Mouse (Mus musculus) heart, adult 2 months (tissue): ENCODE data around the gene Rbm3. TPM values are rescaled to one million over a fixed set of nuclear protein-coding genes. Genes with fewer than 3 reads are reported as not detected.

Experiments used
- DNase-seq, 2 experiments: peaks; one replicate each; pipeline ENCODE4 v3.0.0; 2021
- H3K27ac ChIP-seq: fragments of 200-600 bp; 2 replicates; pipeline ENCODE4 v1.8.1; 2022
- H3K27me3 ChIP-seq: fragments of 200-500 bp; 2 replicates; pipeline ENCODE4 v1.6.1; 2012; ENCODE audit warnings: mild to moderate bottlenecking, low read length, inconsistent platforms, mixed read lengths; ENCODE audit not compliant: control insufficient read depth, insufficient read depth
- H3K36me3 ChIP-seq: fragments of 200-500 bp; 2 replicates; pipeline ENCODE4 v1.6.1; 2012; ENCODE audit warnings: low read length, inconsistent platforms; ENCODE audit not compliant: control insufficient read depth, insufficient read depth
- H3K4me1 ChIP-seq: fragments of 200-500 bp; 2 replicates; pipeline ENCODE4 v1.6.1; 2011; ENCODE audit warnings: low read length; ENCODE audit not compliant: control insufficient read depth, insufficient read depth
- H3K4me3 ChIP-seq: fragments of 200-600 bp; 2 replicates; pipeline ENCODE4 v1.8.1; 2022
- H3K79me2 ChIP-seq: fragments of 200-500 bp; replicated peaks from 2 replicates; pipeline ENCODE4 v1.6.1; 2012; ENCODE audit warnings: mild to moderate bottlenecking, inconsistent platforms, low read length, moderate library complexity, mixed read lengths; ENCODE audit not compliant: control insufficient read depth, insufficient read depth
- H3K9ac ChIP-seq: fragments of 200-500 bp; 2 replicates; pipeline ENCODE4 v1.6.1; 2012; ENCODE audit warnings: low read depth, mild to moderate bottlenecking, control low read depth, inconsistent platforms, low read length, mixed read lengths
- CTCF ChIP-seq: fragments of 200-600 bp; IDR thresholded peaks from 2 replicates; pipeline ENCODE4 v1.8.1; 2022; ENCODE audit warnings: antibody characterized with exemption, mild to moderate bottlenecking, moderate library complexity
- EP300 ChIP-seq: fragments of 200-500 bp; IDR thresholded peaks from 2 replicates; pipeline ENCODE4 v1.6.1; 2011; ENCODE audit warnings: low read depth, low read length, control low read depth; ENCODE audit not compliant: insufficient read depth
- POLR2A ChIP-seq: fragments of 200-500 bp; IDR thresholded peaks from 2 replicates; pipeline ENCODE4 v1.6.1; 2011; ENCODE audit warnings: mild to moderate bottlenecking, low read depth, low read length, control low read depth; ENCODE audit not compliant: insufficient read depth
- WGBS: fragments of 180-500 bp; shearing (Covaris S2); methylation state at CpG from one replicate; pipeline ENCODE4 v1.1.7; 2018; 5-methylcytosine and 5-hydroxymethylcytosine counted together
- intact Hi-C: fragments of 180-260 bp; cut with DNase I; formaldehyde crosslinking; loops from one replicate; pipeline ENCODE4 v1.15.1; 2025
- polyA plus RNA-seq: library from polyadenylated mRNA; depleted of rRNA; stranded (reverse); fragments of >200 nt; gene quantifications from 2 replicates; pipeline ENCODE4 v1.2.3, GENCODE M21; 2012
- total RNA-seq, 2 experiments: library from RNA; stranded (reverse); gene quantifications; 2 replicates each; pipeline ENCODE4 v1.2.3; 2021

The Rbm3 gene
- total and polyA plus RNA-seq, 3 experiments, result 38.1 to 78.9 (median 44.1) TPM

- TF ChIP-seq EP300 (no peak), CTCF (no peak), POLR2A (no peak)
- H3K79me2 ChIP-seq, result no peaks in the 10 kb centered on the region
- 55% methylated on average over 1 of the region's 1 CpGs for WGBS
- H3K27ac ChIP-seq, result no peak overlapping the region
- intact Hi-C loops, result no loop called here
- peaks cover 9% of the 10 kb centered on the region for H3K36me3 ChIP-seq
- DNase-seq, result no peak
- peaks cover 2% of the 10 kb centered on the region; the same call in 1 of the 2 replicates for H3K4me1 ChIP-seq
- no peak overlapping the region for H3K9ac ChIP-seq
- H3K27me3 ChIP-seq, result no peaks in the 10 kb centered on the region
- no peak overlapping the region for H3K4me3 ChIP-seq
Measured at GRCm38 (mm10) chrX:8139480-8139879, 6.2 kb downstream of the Rbm3 start.

GRCm38 (mm10) chrX:8135886-8136285 lies 9.8 kb downstream of the Rbm3 start:
- H3K9ac ChIP-seq, result no peak overlapping the region
- WGBS, result 33% methylated on average over 2 of the region's 2 CpGs
- intact Hi-C loops, result no loop called here

GRCm38 (mm10) chrX:8132017-8132976 lies 13.4 kb downstream of the Rbm3 start, which contains the start of gene Wdr13:
Gene Wdr13, minus strand, starts transcription at chrX:8132892.
- intact Hi-C loops, result loop anchor here (5.0 kb wide), 1 partner anchor 60 kb away; the partner anchor contains the start of gene Ebp
- Histone ChIP-seq H3K9ac (peak within 1 kb of the TSS; percentile 74), H3K27ac (peak within 1 kb of the TSS; percentile 96)

More at GRCm38 (mm10) chrX:8135886-8136285, 9.8 kb downstream of the Rbm3 start:
- H3K27me3 ChIP-seq, result no peaks in the 10 kb centered on the region
- DNase-seq, result no peak
- H3K27ac ChIP-seq, result no peak overlapping the region
- no peak overlapping the region for H3K4me3 ChIP-seq
- TF ChIP-seq EP300 (no peak), POLR2A (peak; percentile 35; the same call in 1 of the 2 replicates)
- no peaks in the 10 kb centered on the region for H3K79me2 ChIP-seq
- H3K4me1 ChIP-seq, result no peaks in the 10 kb centered on the region
- no peaks in the 10 kb centered on the region for H3K36me3 ChIP-seq

GRCm38 (mm10) chrX:8131393-8131792 lies 14.3 kb downstream of the Rbm3 start:
- WGBS, result 88% methylated on average over 17 of the region's 17 CpGs
- H3K4me1 ChIP-seq, result no peaks in the 10 kb centered on the region
- no peaks in the 10 kb centered on the region for H3K27me3 ChIP-seq
- H3K36me3 ChIP-seq, result no peaks in the 10 kb centered on the region
- intact Hi-C loops, result loop anchor here (5.0 kb wide), 1 partner anchor 61 kb away; the partner anchor contains the start of gene Ebp
- H3K4me3 ChIP-seq, result peak overlapping the region; percentile 67
- TF ChIP-seq CTCF, result no peak
- no peak for TF ChIP-seq POLR2A
- no peak for TF ChIP-seq EP300
- H3K9ac ChIP-seq, result no peak overlapping the region
- DNase-seq, result no peak
- no peaks in the 10 kb centered on the region for H3K79me2 ChIP-seq
- H3K27ac ChIP-seq, result peak overlapping the region; percentile 96; the same call in 1 of the 2 replicates

More at GRCm38 (mm10) chrX:8132017-8132976, 13.4 kb downstream of the Rbm3 start, which contains the start of gene Wdr13:
- Histone ChIP-seq H3K27me3 (no peaks in the 10 kb centered on the region), H3K4me1 (no peaks in the 10 kb centered on the region), H3K79me2 (no peaks in the 10 kb centered on the region), H3K36me3 (no peaks in the 10 kb centered on the region), H3K4me3 (peak within 1 kb of the TSS; percentile 67)
- no peak for TF ChIP-seq CTCF
- TF ChIP-seq POLR2A, result peak; percentile 93
- 0 out of 2 replicates have a peak, but pooled peaks have one; percentile 8 for TF ChIP-seq EP300
- DNase-seq, result peak; percentile 87 to 92
- 17% methylated on average over 39 of the region's 40 CpGs for WGBS

- 77% methylated on average over 7 of the region's 7 CpGs for WGBS
- Histone ChIP-seq H3K36me3 (no peaks in the 10 kb centered on the region), H3K4me3 (no peak overlapping the region), H3K9ac (no peak overlapping the region), H3K27ac (no peak overlapping the region), H3K79me2 (no peaks in the 10 kb centered on the region), H3K27me3 (no peaks in the 10 kb centered on the region), H3K4me1 (no peaks in the 10 kb centered on the region)
- intact Hi-C loops, result no loop called here
- TF ChIP-seq CTCF (peak; percentile 24), EP300 (no peak), POLR2A (no peak)
- DNase-seq, result no peak
Measured at GRCm38 (mm10) chrX:8125235-8125634, 20.4 kb downstream of the Rbm3 start.
